Mouse (Mus musculus) right cerebral cortex, postnatal 25 days (tissue): ENCODE measurements around the gene Nrl.

Source experiments
- DNase-seq: peaks from one replicate; pipeline ENCODE4 v3.0.0; 2022

Nrl gene

GRCm38 (mm10) chr14:55478651-55479599 lies 45.9 kb downstream of the Nrl start, which contains the start of gene Dhrs4:
Gene Dhrs4, plus strand, starts transcription at chr14:55478758.
- peak; percentile 72 for DNase-seq

GRCm38 (mm10) chr14:55477829-55478228 lies 47.0 kb downstream of the Nrl start:
- no peak for DNase-seq

GRCm38 (mm10) chr14:55477421-55477820 lies 47.4 kb downstream of the Nrl start:
- DNase-seq: no peak

- DNase-seq: no peak
Measured at GRCm38 (mm10) chr14:55475654-55476053, 49.1 kb downstream of the Nrl start.

GRCm38 (mm10) chr14:55470806-55471205 lies 54.0 kb downstream of the Nrl start:
- DNase-seq: no peak

GRCm38 (mm10) chr14:55469821-55470220 lies 55.0 kb downstream of the Nrl start:
- DNase-seq: no peak

- no peak for DNase-seq
Measured at GRCm38 (mm10) chr14:55469041-55469440, 55.7 kb downstream of the Nrl start.
